8 mouse cellular contexts compared by ENCODE assay signal in genomic region chr5:151189321-151189720, GRCm38 (mm10). TPM values are rescaled to one million over a fixed set of nuclear protein-coding genes. Genes with fewer than 3 reads are reported as not detected.
DNase-seq lines count a peak whose midpoint lies in the region; ATAC-seq and TF ChIP-seq lines count a peak whose summit lies in the region.

No protein-coding gene starts in this region.

- no peak for TF ChIP-seq CTCF in liver, adult 2 months (IDR thresholded peaks at IDR 0.05; ENCODE audit: low read depth, low read length)

- peak overlapping the region; percentile 95 for H3K4me2 ChIP-seq in neural tube, embryonic 15.5 days

- peak overlapping the region; percentile 82 for H3K9ac ChIP-seq in liver, adult 2 months (ENCODE audit: low read depth, low read length)
- peak overlapping the region; percentile 51 for H3K9ac ChIP-seq in neural tube, embryonic 15.5 days (replicated peaks)

- H3K27ac ChIP-seq in liver, adult 2 months (replicated peaks; ENCODE audit: insufficient read depth, low read depth, low read length), result peak overlapping the region; percentile 87
- H3K27ac ChIP-seq in forebrain, embryonic 10.5 days, result no peak overlapping the region
- no peak overlapping the region for H3K27ac ChIP-seq in limb, embryonic 10.5 days
- no peak overlapping the region for H3K27ac ChIP-seq in neural tube, embryonic 15.5 days (replicated peaks)

- no peak for TF ChIP-seq POLR2A in liver, adult 2 months (IDR thresholded peaks at IDR 0.05; ENCODE audit: extremely low read depth, insufficient read depth, low read length)

- H3K4me1 ChIP-seq in liver, adult 2 months (ENCODE audit: control insufficient read depth, insufficient read depth, low read length), result peaks cover 23% of the 10 kb centered on the region
- peaks cover 29% of the 10 kb centered on the region for H3K4me1 ChIP-seq in forebrain, embryonic 10.5 days
- peaks cover 9% of the 10 kb centered on the region; the same call in 1 of the 2 replicates for H3K4me1 ChIP-seq in limb, embryonic 10.5 days
- H3K4me1 ChIP-seq in neural tube, embryonic 15.5 days, result peaks cover 13% of the 10 kb centered on the region

- 4% methylated on average over 3 of the region's 3 CpGs for WGBS in liver, adult 2 months
- WGBS in forebrain, embryonic 10.5 days, result 66% methylated on average over 3 of the region's 3 CpGs
- WGBS in limb, embryonic 10.5 days, result 39% methylated on average over 3 of the region's 3 CpGs
- 29% methylated on average over 3 of the region's 3 CpGs for WGBS in neural tube, embryonic 15.5 days

- ATAC-seq in neural tube, embryonic 15.5 days (ENCODE audit: low FRiP score), result no peak
- no peak for ATAC-seq in cerebellum, adult (ENCODE audit: insufficient number of reproducible peaks, low FRiP score, low TSS enrichment)

- no peaks in the 10 kb centered on the region for H3K27me3 ChIP-seq in liver, adult 2 months (ENCODE audit: control insufficient read depth, insufficient read depth, low read length)
- H3K27me3 ChIP-seq in forebrain, embryonic 10.5 days (ENCODE audit: poor library complexity, severe bottlenecking), result peaks cover 7% of the 10 kb centered on the region
- no peaks in the 10 kb centered on the region for H3K27me3 ChIP-seq in limb, embryonic 10.5 days (ENCODE audit: low read depth, poor library complexity, severe bottlenecking)
- H3K27me3 ChIP-seq in neural tube, embryonic 15.5 days (replicated peaks), result peaks cover 5% of the 10 kb centered on the region; the same call in 1 of the 2 replicates

- no peaks in the 10 kb centered on the region for H3K9me3 ChIP-seq in forebrain, embryonic 10.5 days
- H3K9me3 ChIP-seq in limb, embryonic 10.5 days (replicated peaks), result no peaks in the 10 kb centered on the region
- no peaks in the 10 kb centered on the region for H3K9me3 ChIP-seq in neural tube, embryonic 15.5 days (replicated peaks)

- peak; percentile 85 for DNase-seq in liver, adult 2 months (ENCODE audit: extremely low read depth, low read depth, low spot score)
- DNase-seq in liver, result no peak
- DNase-seq in forebrain, embryonic 10.5 days (ENCODE audit: extremely low spot score, low spot score), result no peak
- DNase-seq in limb, embryonic 10.5 days (ENCODE audit: low spot score), result no peak
- no peak for DNase-seq in spleen, postnatal 4 days (ENCODE audit: low spot score in 2 of 2)
- no peak for DNase-seq in gastrocnemius, postnatal 10 days

- no peaks in the 10 kb centered on the region for H3K36me3 ChIP-seq in liver, adult 2 months (ENCODE audit: control insufficient read depth, insufficient read depth, low read length)
- no peaks in the 10 kb centered on the region for H3K36me3 ChIP-seq in forebrain, embryonic 10.5 days (replicated peaks)
- H3K36me3 ChIP-seq in limb, embryonic 10.5 days, result no peaks in the 10 kb centered on the region
- H3K36me3 ChIP-seq in neural tube, embryonic 15.5 days, result no peaks in the 10 kb centered on the region

- peak overlapping the region; percentile 70 for H3K4me3 ChIP-seq in liver, adult 2 months (ENCODE audit: insufficient read depth, low read depth, low read length)
- peak overlapping the region; percentile 62 for H3K4me3 ChIP-seq in forebrain, embryonic 10.5 days
- H3K4me3 ChIP-seq in limb, embryonic 10.5 days, result peak overlapping the region; percentile 62
- peak overlapping the region; percentile 59 for H3K4me3 ChIP-seq in neural tube, embryonic 15.5 days (replicated peaks)

- peaks cover 18% of the 10 kb centered on the region for H3K79me2 ChIP-seq in liver, adult 2 months (ENCODE audit: control insufficient read depth, insufficient read depth, low read length)

RNA-seq across cellular contexts. Expression of gene Stard13, which starts 44.3 kb away (rescaled TPM):
- 21.3 and 25.0 TPM in 2 replicates for total RNA-seq in liver, adult 2 months (2014; rRNA removed)
- 7.8 and 7.9 TPM in 2 replicates for polyA plus RNA-seq in liver, adult 2 months (2012; rRNA removed)
- polyA plus RNA-seq in forebrain, embryonic 10.5 days (2016; fragmentation: Nextera tagmentation; extraction: Ambion mirVana), result 3.1 and 3.7 TPM in 2 replicates
- 1.8 and 3.4 TPM in 2 replicates for polyA plus RNA-seq in limb, embryonic 10.5 days (2016; fragmentation: Nextera tagmentation; extraction: Ambion mirVana)
- polyA plus RNA-seq in neural tube, embryonic 15.5 days (2015; fragmentation: Nextera tagmentation; extraction: Ambion mirVana), result 5.9 and 6.0 TPM in 2 replicates
- 10 to 100 TPM; 19.1 to 26.0 TPM for total RNA-seq in gastrocnemius, postnatal 10 days (2021)
